Mouse (Mus musculus): Measurements from ENCODE around the gene Zyg11a. TPM values are rescaled to one million over a fixed set of nuclear protein-coding genes. Genes with fewer than 3 reads are reported as not detected.
"Not testable (repeated sequence)": the region's sequence is repeated elsewhere in the genome, so short reads cannot be mapped to it uniquely, and the experiment has no call there.

The Zyg11a gene
- polyA plus RNA-seq, 1 experiment from 2014 or later: 0.27 TPM

- H3K4me1 ChIP-seq; H3K36me3 ChIP-seq; H3K27ac ChIP-seq; H3K4me2 ChIP-seq; H3K27me3 ChIP-seq (replicated peaks); H3K9ac ChIP-seq; H3K9me3 ChIP-seq; ATAC-seq (ENCODE audit: insufficient read depth, low FRiP score, low read depth); H3K4me3 ChIP-seq (replicated peaks): not testable (repeated sequence)
- 75% methylated on average over 2 of the region's 2 CpGs for WGBS
Measured at GRCm38 (mm10) chr4:108143178-108143577, 74.7 kb downstream of the Zyg11a start.

GRCm38 (mm10) chr4:108136938-108137337 is 80.9 kb downstream of the Zyg11a start:
- H3K27ac ChIP-seq: no peak overlapping the region
- WGBS: 80% methylated on average over 5 of the region's 5 CpGs
- H3K9me3 ChIP-seq: no peaks in the 10 kb centered on the region
- no peaks in the 10 kb centered on the region for H3K36me3 ChIP-seq
- no peaks in the 10 kb centered on the region for H3K27me3 ChIP-seq (replicated peaks)
- no peak for ATAC-seq (ENCODE audit: insufficient read depth, low FRiP score, low read depth)
- H3K9ac ChIP-seq: no peak overlapping the region
- H3K4me2 ChIP-seq: no peak overlapping the region
- H3K4me1 ChIP-seq: no peaks in the 10 kb centered on the region
- no peak overlapping the region for H3K4me3 ChIP-seq (replicated peaks)

Other genes starting within 250 kb of the Zyg11a start
- gene Slc1a7, start 249.7 kb downstream of the Zyg11a start, polyA plus RNA-seq (2015; fragmentation: Nextera tagmentation; extraction: Ambion mirVana): 0.08 and 0.21 TPM in 2 replicates
- gene Podn, start 121.6 kb downstream of the Zyg11a start, polyA plus RNA-seq (2015; fragmentation: Nextera tagmentation; extraction: Ambion mirVana): 0.90 and 1.1 TPM in 2 replicates
- 232 and 240 TPM in 2 replicates for gene Scp2, start 73.0 kb downstream of the Zyg11a start, polyA plus RNA-seq (2015; fragmentation: Nextera tagmentation; extraction: Ambion mirVana)
- 36.2 and 41.2 TPM in 2 replicates for gene Echdc2, start 52.6 kb downstream of the Zyg11a start, polyA plus RNA-seq (2015; fragmentation: Nextera tagmentation; extraction: Ambion mirVana)
- gene Zyg11b, start 83.0 kb upstream of the Zyg11a start, polyA plus RNA-seq (2015; fragmentation: Nextera tagmentation; extraction: Ambion mirVana): 9.7 and 11.4 TPM in 2 replicates
- 45.3 and 53.9 TPM in 2 replicates for gene Coa7, start 110.1 kb upstream of the Zyg11a start, polyA plus RNA-seq (2015; fragmentation: Nextera tagmentation; extraction: Ambion mirVana)
- 2.3 and 2.6 TPM in 2 replicates for gene Shisal2a, start 165.3 kb upstream of the Zyg11a start, polyA plus RNA-seq (2015; fragmentation: Nextera tagmentation; extraction: Ambion mirVana)
- 53.9 and 54.6 TPM in 2 replicates for gene Gpx7, start 188.9 kb upstream of the Zyg11a start, polyA plus RNA-seq (2015; fragmentation: Nextera tagmentation; extraction: Ambion mirVana)
- 58.2 and 63.5 TPM in 2 replicates for gene Tut4, start 241.4 kb upstream of the Zyg11a start, polyA plus RNA-seq (2015; fragmentation: Nextera tagmentation; extraction: Ambion mirVana)